Mouse (Mus musculus): ENCODE measurements around the gene Gtf2ird1. TPM values are rescaled to one million over a fixed set of nuclear protein-coding genes. Genes with fewer than 3 reads are reported as not detected.

The Gtf2ird1 gene
- polyA plus RNA-seq, 1 experiment from 2014 or later, result 151 TPM

DNA sequence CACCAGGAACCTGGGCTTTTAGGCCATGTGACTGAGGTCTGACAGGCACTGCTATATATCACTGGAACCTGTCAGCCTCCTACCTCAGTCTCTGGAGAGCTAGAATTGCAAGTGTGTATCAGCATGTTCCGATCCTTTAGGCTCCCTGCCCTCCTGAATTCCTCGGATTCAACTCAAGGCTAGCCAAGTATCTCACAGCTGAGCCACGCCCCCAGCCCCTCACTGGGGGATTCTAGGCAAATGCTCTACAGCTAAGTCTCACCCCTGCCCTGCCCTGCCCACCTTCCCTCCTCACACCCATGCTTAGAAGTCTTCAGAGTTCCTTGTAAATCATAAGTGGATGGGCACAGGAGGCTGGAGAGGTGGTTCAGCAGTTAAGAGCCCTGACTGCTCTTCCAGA lies 15.4 kb downstream of the Gtf2ird1 start:
- no peak for ATAC-seq (ENCODE audit: insufficient number of reproducible peaks, insufficient read depth, low FRiP score, low TSS enrichment)
- H3K27ac ChIP-seq, result no peak overlapping the region

GRCm38 (mm10) chr5:134440098-134440497 lies 16.4 kb downstream of the Gtf2ird1 start:
- Histone ChIP-seq H3K27ac (no peak overlapping the region), H3K9ac (no peak overlapping the region), H3K4me2 (replicated peaks) (no peak overlapping the region), H3K9me3 (no peaks in the 10 kb centered on the region), H3K36me3 (peaks cover 48% of the 10 kb centered on the region), H3K27me3 (no peaks in the 10 kb centered on the region), H3K4me3 (no peak overlapping the region), H3K4me1 (peaks cover 31% of the 10 kb centered on the region)
- WGBS, result 83% methylated on average over 12 of the region's 12 CpGs
- no peak for ATAC-seq (ENCODE audit: insufficient number of reproducible peaks, insufficient read depth, low FRiP score, low TSS enrichment)

More for the DNA sequence above, 15.4 kb downstream of the Gtf2ird1 start:
- Histone ChIP-seq H3K27me3 (no peaks in the 10 kb centered on the region), H3K9ac (no peak overlapping the region), H3K4me1 (peaks cover 34% of the 10 kb centered on the region), H3K9me3 (no peaks in the 10 kb centered on the region), H3K36me3 (peaks cover 48% of the 10 kb centered on the region), H3K4me2 (replicated peaks) (no peak overlapping the region), H3K4me3 (no peak overlapping the region)
- WGBS, result 73% methylated on average over 3 of the region's 3 CpGs

DNA sequence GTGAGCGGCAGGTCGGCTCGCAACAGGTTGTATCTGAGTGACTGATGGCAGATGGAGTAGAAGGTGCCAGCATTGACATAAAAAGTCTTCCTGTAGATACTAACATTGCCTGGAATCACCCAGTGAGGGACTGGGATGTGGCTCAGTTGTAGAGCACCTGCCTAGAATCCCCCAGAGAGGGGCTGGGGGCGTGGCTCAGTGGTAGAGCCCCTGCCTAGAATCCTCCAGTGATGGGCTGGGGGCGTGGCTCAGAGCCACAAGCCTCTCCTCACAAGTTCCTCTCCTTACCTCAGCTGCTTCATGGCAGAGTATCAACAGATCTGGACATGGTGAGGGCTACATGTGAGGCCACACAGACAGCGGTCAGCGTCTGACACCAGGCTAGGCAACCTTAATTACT lies 17.0 kb downstream of the Gtf2ird1 start:
- 92% methylated on average over 7 of the region's 7 CpGs for WGBS
- no peaks in the 10 kb centered on the region for H3K9me3 ChIP-seq

DNA sequence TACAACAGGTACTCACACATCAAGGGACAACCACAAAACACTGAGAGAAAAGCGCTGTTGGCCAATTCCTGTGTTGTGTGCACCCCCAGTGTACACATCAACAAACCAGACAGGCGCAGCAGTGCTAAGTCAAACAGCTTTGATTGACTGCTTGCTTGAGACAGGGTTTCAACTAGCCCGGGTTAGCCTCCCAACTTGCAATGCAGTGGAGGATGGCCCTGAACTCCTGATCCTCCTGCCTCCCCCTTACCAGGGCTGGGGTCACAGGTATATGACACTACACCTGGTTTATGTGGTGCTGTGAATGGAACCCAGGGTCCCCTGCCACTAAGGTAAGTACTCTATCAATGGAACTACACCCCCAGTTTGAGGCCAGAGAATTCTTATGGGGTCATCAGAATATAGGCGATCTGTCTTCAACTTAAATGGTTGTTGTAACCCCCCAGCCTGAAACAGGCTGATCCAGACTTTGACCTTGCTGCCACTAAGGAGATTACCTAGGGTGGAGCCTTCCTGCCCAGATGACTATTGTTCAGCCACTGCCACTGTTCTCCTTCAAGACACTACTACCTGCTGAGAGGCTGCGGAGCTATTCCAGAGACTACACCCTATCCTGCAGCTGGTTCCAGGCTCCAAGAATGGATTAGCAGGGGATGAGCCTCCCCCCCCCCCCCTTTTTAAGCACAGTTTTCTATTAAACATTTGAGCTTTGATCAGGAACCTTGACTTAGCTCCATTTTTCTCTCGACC lies 17.7 kb downstream of the Gtf2ird1 start:
- WGBS, result 90% methylated on average over 6 of the region's 6 CpGs
- Histone ChIP-seq H3K27ac (no peak overlapping the region), H3K36me3 (peaks cover 47% of the 10 kb centered on the region; the same call in 1 of the 2 replicates), H3K9ac (no peak overlapping the region), H3K4me3 (no peak overlapping the region), H3K27me3 (no peaks in the 10 kb centered on the region), H3K4me2 (replicated peaks) (no peak overlapping the region), H3K4me1 (peaks cover 31% of the 10 kb centered on the region), H3K9me3 (no peaks in the 10 kb centered on the region)
- no peak for ATAC-seq (ENCODE audit: insufficient number of reproducible peaks, insufficient read depth, low FRiP score, low TSS enrichment)

More for the DNA sequence above, 17.0 kb downstream of the Gtf2ird1 start:
- Histone ChIP-seq H3K36me3 (peaks cover 50% of the 10 kb centered on the region), H3K4me1 (peaks cover 27% of the 10 kb centered on the region), H3K4me3 (no peak overlapping the region), H3K27me3 (no peaks in the 10 kb centered on the region), H3K27ac (no peak overlapping the region), H3K9ac (no peak overlapping the region), H3K4me2 (replicated peaks) (no peak overlapping the region)
- no peak for ATAC-seq (ENCODE audit: insufficient number of reproducible peaks, insufficient read depth, low FRiP score, low TSS enrichment)

- Histone ChIP-seq H3K36me3 (peaks cover 44% of the 10 kb centered on the region; the same call in 1 of the 2 replicates), H3K4me3 (no peak overlapping the region), H3K9ac (no peak overlapping the region), H3K4me2 (replicated peaks) (no peak overlapping the region), H3K9me3 (no peaks in the 10 kb centered on the region), H3K27me3 (no peaks in the 10 kb centered on the region), H3K27ac (no peak overlapping the region), H3K4me1 (peaks cover 39% of the 10 kb centered on the region)
- ATAC-seq (ENCODE audit: insufficient number of reproducible peaks, insufficient read depth, low FRiP score, low TSS enrichment), result no peak
- 82% methylated on average over 14 of the region's 14 CpGs for WGBS
Measured at GRCm38 (mm10) chr5:134437459-134437827, 19.1 kb downstream of the Gtf2ird1 start.

DNA sequence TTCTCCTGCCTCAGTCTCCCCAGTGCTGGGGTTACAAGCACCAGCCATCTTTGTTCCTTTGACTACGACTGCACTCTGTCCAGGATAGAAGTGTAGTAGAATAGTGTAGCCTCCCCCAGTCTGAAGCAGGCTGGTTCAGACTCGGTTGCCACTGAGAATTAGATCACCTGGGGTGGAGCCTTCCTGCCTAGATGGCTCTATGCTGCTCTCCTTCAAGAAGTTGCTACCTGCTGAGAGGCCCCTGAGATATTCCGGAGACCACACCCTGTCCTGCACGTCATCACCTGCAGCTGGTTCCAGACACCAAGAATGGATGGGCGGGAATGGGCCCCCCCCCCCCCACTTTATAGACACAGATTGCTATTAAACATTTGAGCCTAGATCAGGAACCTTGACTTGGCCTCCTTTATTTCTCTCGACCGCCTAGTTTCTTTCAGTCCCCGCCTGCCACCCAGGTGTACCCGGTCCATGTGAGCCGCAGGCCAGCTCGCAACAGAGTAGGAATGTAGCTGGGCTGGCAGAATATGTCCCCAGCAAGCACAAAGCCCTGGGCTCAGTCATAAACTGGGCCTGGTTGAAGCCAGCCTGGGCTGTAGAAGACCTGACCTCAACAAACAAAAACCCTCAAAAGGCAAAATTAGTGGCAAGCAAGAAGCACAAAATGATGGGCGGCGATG lies 19.6 kb downstream of the Gtf2ird1 start:
- 84% methylated on average over 13 of the region's 13 CpGs for WGBS
- Histone ChIP-seq H3K9ac (no peak overlapping the region), H3K36me3 (peaks cover 40% of the 10 kb centered on the region; the same call in 1 of the 2 replicates), H3K4me3 (no peak overlapping the region), H3K4me2 (replicated peaks) (no peak overlapping the region), H3K9me3 (no peaks in the 10 kb centered on the region), H3K27me3 (no peaks in the 10 kb centered on the region), H3K27ac (no peak overlapping the region), H3K4me1 (peaks cover 39% of the 10 kb centered on the region)
- no peak for ATAC-seq (ENCODE audit: insufficient number of reproducible peaks, insufficient read depth, low FRiP score, low TSS enrichment)

- Histone ChIP-seq H3K27me3 (no peaks in the 10 kb centered on the region), H3K4me2 (replicated peaks) (no peak overlapping the region), H3K36me3 (peaks cover 32% of the 10 kb centered on the region; the same call in 1 of the 2 replicates), H3K9ac (0 out of 2 replicates have a peak overlapping the region, but pooled peaks have one; percentile 15), H3K4me1 (peaks cover 39% of the 10 kb centered on the region), H3K9me3 (no peaks in the 10 kb centered on the region), H3K4me3 (no peak overlapping the region), H3K27ac (peak overlapping the region; percentile 69)
- WGBS, result 41% methylated on average over 12 of the region's 12 CpGs
- ATAC-seq (ENCODE audit: insufficient number of reproducible peaks, insufficient read depth, low FRiP score, low TSS enrichment), result peak; percentile 53; the same call in 1 of the 2 replicates
Measured at GRCm38 (mm10) chr5:134435836-134436331, 20.6 kb downstream of the Gtf2ird1 start.

- Histone ChIP-seq H3K27ac (no peak overlapping the region), H3K9me3 (no peaks in the 10 kb centered on the region), H3K9ac (no peak overlapping the region), H3K4me2 (replicated peaks) (no peak overlapping the region), H3K4me1 (peaks cover 42% of the 10 kb centered on the region), H3K4me3 (no peak overlapping the region), H3K27me3 (no peaks in the 10 kb centered on the region), H3K36me3 (peaks cover 18% of the 10 kb centered on the region)
- WGBS, result 68% methylated on average over 10 of the region's 10 CpGs
- ATAC-seq (ENCODE audit: insufficient number of reproducible peaks, insufficient read depth, low FRiP score, low TSS enrichment), result no peak
Measured at GRCm38 (mm10) chr5:134433137-134433536, 23.4 kb downstream of the Gtf2ird1 start.

GRCm38 (mm10) chr5:134430087-134430486 lies 26.4 kb downstream of the Gtf2ird1 start:
- H3K27ac ChIP-seq, result no peak overlapping the region
- no peak overlapping the region for H3K9ac ChIP-seq
- peaks cover 14% of the 10 kb centered on the region for H3K36me3 ChIP-seq
- ATAC-seq (ENCODE audit: insufficient number of reproducible peaks, insufficient read depth, low FRiP score, low TSS enrichment), result no peak
- H3K4me2 ChIP-seq (replicated peaks), result no peak overlapping the region
- H3K4me1 ChIP-seq, result peaks cover 17% of the 10 kb centered on the region; the same call in 1 of the 2 replicates
- H3K4me3 ChIP-seq, result no peak overlapping the region
- WGBS, result 90% methylated on average over 4 of the region's 4 CpGs
- no peaks in the 10 kb centered on the region for H3K27me3 ChIP-seq
- H3K9me3 ChIP-seq, result no peaks in the 10 kb centered on the region

GRCm38 (mm10) chr5:134427664-134428063 lies 28.9 kb downstream of the Gtf2ird1 start:
- 0 out of 2 replicates have a peak, but pooled peaks cover 3% of the 10 kb centered on the region for H3K4me1 ChIP-seq
- no peak overlapping the region for H3K4me3 ChIP-seq
- H3K9me3 ChIP-seq, result no peaks in the 10 kb centered on the region
- no peaks in the 10 kb centered on the region for H3K27me3 ChIP-seq
- H3K36me3 ChIP-seq, result peaks cover 5% of the 10 kb centered on the region; the same call in 1 of the 2 replicates
- WGBS, result 86% methylated on average over 9 of the region's 9 CpGs
- no peak overlapping the region for H3K4me2 ChIP-seq (replicated peaks)
- no peak overlapping the region for H3K9ac ChIP-seq
- peak overlapping the region; percentile 25; the same call in 1 of the 2 replicates for H3K27ac ChIP-seq
- no peak for ATAC-seq (ENCODE audit: insufficient number of reproducible peaks, insufficient read depth, low FRiP score, low TSS enrichment)

DNA sequence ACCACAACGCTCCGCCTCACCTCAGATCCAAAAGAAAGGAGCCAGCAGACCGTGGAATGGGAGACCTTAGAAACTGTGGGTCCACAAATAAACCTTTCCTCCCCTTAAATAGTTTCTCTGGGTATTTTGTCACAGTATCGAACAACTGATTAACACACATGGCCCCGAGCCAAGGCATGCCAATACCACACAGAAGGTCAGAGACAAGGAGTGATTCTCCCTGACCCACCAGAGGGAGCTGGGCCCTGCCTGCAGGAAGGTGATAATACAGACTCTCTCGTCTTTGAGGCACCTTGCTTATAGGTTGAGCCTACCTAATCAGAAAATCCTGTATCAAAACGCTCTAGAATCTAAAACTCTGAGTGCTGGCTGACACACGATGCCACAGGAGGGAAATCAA lies 30.9 kb downstream of the Gtf2ird1 start:
- Histone ChIP-seq H3K4me1 (peaks cover 19% of the 10 kb centered on the region), H3K4me3 (no peak overlapping the region), H3K9me3 (no peaks in the 10 kb centered on the region), H3K27ac (no peak overlapping the region), H3K4me2 (replicated peaks) (no peak overlapping the region), H3K9ac (no peak overlapping the region), H3K36me3 (peaks cover 5% of the 10 kb centered on the region; the same call in 1 of the 2 replicates), H3K27me3 (no peaks in the 10 kb centered on the region)
- WGBS, result 95% methylated on average over 8 of the region's 8 CpGs
- no peak for ATAC-seq (ENCODE audit: insufficient number of reproducible peaks, insufficient read depth, low FRiP score, low TSS enrichment)

Data from embryonic facial prominence, embryonic 12.5 days (tissue).